Mouse (Mus musculus): ENCODE measurements around the gene Atrnl1. TPM values are rescaled to one million over a fixed set of nuclear protein-coding genes. Genes with fewer than 3 reads are reported as not detected.

Gene Atrnl1
- polyA plus RNA-seq, 1 experiment: 5.6 TPM

GRCm38 (mm10) chr19:57576836-57577235 lies 34.0 kb upstream of the Atrnl1 start:
- WGBS: 78% methylated on average over 5 of the region's 5 CpGs
- no peak for DNase-seq (ENCODE audit: low read depth in 1 of 2, low spot score in 2 of 2)
- TF ChIP-seq CTCF (IDR thresholded peaks at IDR 0.05; ENCODE audit: extremely low read depth, insufficient read depth, insufficient read length, insufficient replicate concordance): no peak
- H3K36me3 ChIP-seq (ENCODE audit: control insufficient read depth, insufficient read depth, low read length): no peaks in the 10 kb centered on the region
- H3K4me3 ChIP-seq (ENCODE audit: extremely low read depth, insufficient read depth, insufficient read length): no peak overlapping the region
- H3K27me3 ChIP-seq (ENCODE audit: control insufficient read depth, insufficient read depth, low read length): no peaks in the 10 kb centered on the region
- H3K4me1 ChIP-seq (ENCODE audit: control insufficient read depth, insufficient read depth, insufficient read length): no peaks in the 10 kb centered on the region
- H3K27ac ChIP-seq (ENCODE audit: insufficient read depth, low read length): no peak overlapping the region

- Histone ChIP-seq H3K36me3 (ENCODE audit: control insufficient read depth, insufficient read depth, low read length) (no peaks in the 10 kb centered on the region), H3K4me3 (ENCODE audit: extremely low read depth, insufficient read depth, insufficient read length) (no peak overlapping the region), H3K4me1 (ENCODE audit: control insufficient read depth, insufficient read depth, insufficient read length) (no peaks in the 10 kb centered on the region), H3K27ac (ENCODE audit: insufficient read depth, low read length) (no peak overlapping the region), H3K27me3 (ENCODE audit: control insufficient read depth, insufficient read depth, low read length) (no peaks in the 10 kb centered on the region)
- no peak for DNase-seq (ENCODE audit: low read depth in 1 of 2, low spot score in 2 of 2)
- TF ChIP-seq POLR2A (IDR thresholded peaks at IDR 0.05; ENCODE audit: low read depth, low read length) (no peak), CTCF (IDR thresholded peaks at IDR 0.05; ENCODE audit: extremely low read depth, insufficient read depth, insufficient read length, insufficient replicate concordance) (no peak)
- WGBS: 88% methylated on average over 6 of the region's 6 CpGs
Observed at GRCm38 (mm10) chr19:57577256-57577655, 33.6 kb upstream of the Atrnl1 start.

GRCm38 (mm10) chr19:57580962-57581361 lies 29.9 kb upstream of the Atrnl1 start:
- no peak overlapping the region for H3K4me3 ChIP-seq (ENCODE audit: extremely low read depth, insufficient read depth, insufficient read length)
- H3K36me3 ChIP-seq (ENCODE audit: control insufficient read depth, insufficient read depth, low read length): no peaks in the 10 kb centered on the region
- no peaks in the 10 kb centered on the region for H3K4me1 ChIP-seq (ENCODE audit: control insufficient read depth, insufficient read depth, insufficient read length)
- 86% methylated on average over 7 of the region's 7 CpGs for WGBS
- H3K27ac ChIP-seq (ENCODE audit: insufficient read depth, low read length): no peak overlapping the region
- TF ChIP-seq POLR2A (IDR thresholded peaks at IDR 0.05; ENCODE audit: low read depth, low read length) (no peak), CTCF (IDR thresholded peaks at IDR 0.05; ENCODE audit: extremely low read depth, insufficient read depth, insufficient read length, insufficient replicate concordance) (no peak)
- H3K27me3 ChIP-seq (ENCODE audit: control insufficient read depth, insufficient read depth, low read length): no peaks in the 10 kb centered on the region
- no peak for DNase-seq (ENCODE audit: low read depth in 1 of 2, low spot score in 2 of 2)

GRCm38 (mm10) chr19:57585231-57585792 lies 25.5 kb upstream of the Atrnl1 start:
- H3K4me3 ChIP-seq (ENCODE audit: extremely low read depth, insufficient read depth, insufficient read length): no peak overlapping the region
- no peaks in the 10 kb centered on the region for H3K27me3 ChIP-seq (ENCODE audit: control insufficient read depth, insufficient read depth, low read length)
- H3K4me1 ChIP-seq (ENCODE audit: control insufficient read depth, insufficient read depth, insufficient read length): no peaks in the 10 kb centered on the region
- TF ChIP-seq POLR2A (IDR thresholded peaks at IDR 0.05; ENCODE audit: low read depth, low read length) (no peak), CTCF (IDR thresholded peaks at IDR 0.05; ENCODE audit: extremely low read depth, insufficient read depth, insufficient read length, insufficient replicate concordance) (no peak)
- DNase-seq (ENCODE audit: low read depth in 1 of 2, low spot score in 2 of 2): no peak
- WGBS: 80% methylated on average over 4 of the region's 4 CpGs
- no peaks in the 10 kb centered on the region for H3K36me3 ChIP-seq (ENCODE audit: control insufficient read depth, insufficient read depth, low read length)
- H3K27ac ChIP-seq (ENCODE audit: insufficient read depth, low read length): no peak overlapping the region

- H3K27me3 ChIP-seq (ENCODE audit: control insufficient read depth, insufficient read depth, low read length): no peaks in the 10 kb centered on the region
- H3K4me3 ChIP-seq (ENCODE audit: extremely low read depth, insufficient read depth, insufficient read length): no peak overlapping the region
- H3K36me3 ChIP-seq (ENCODE audit: control insufficient read depth, insufficient read depth, low read length): no peaks in the 10 kb centered on the region
- 31% methylated on average over 10 of the region's 10 CpGs for WGBS
- DNase-seq (ENCODE audit: low read depth in 1 of 2, low spot score in 2 of 2): no peak
- TF ChIP-seq CTCF (IDR thresholded peaks at IDR 0.05; ENCODE audit: extremely low read depth, insufficient read depth, insufficient read length, insufficient replicate concordance) (no peak), POLR2A (IDR thresholded peaks at IDR 0.05; ENCODE audit: low read depth, low read length) (no peak)
- H3K4me1 ChIP-seq (ENCODE audit: control insufficient read depth, insufficient read depth, insufficient read length): peaks cover 3% of the 10 kb centered on the region; the same call in 1 of the 2 replicates
- H3K27ac ChIP-seq (ENCODE audit: insufficient read depth, low read length): no peak overlapping the region
Observed at GRCm38 (mm10) chr19:57586172-57586571, 24.7 kb upstream of the Atrnl1 start.

- Histone ChIP-seq H3K27ac (ENCODE audit: insufficient read depth, low read length) (no peak overlapping the region), H3K4me1 (ENCODE audit: control insufficient read depth, insufficient read depth, insufficient read length) (peaks cover 3% of the 10 kb centered on the region; the same call in 1 of the 2 replicates), H3K4me3 (ENCODE audit: extremely low read depth, insufficient read depth, insufficient read length) (no peak overlapping the region), H3K36me3 (ENCODE audit: control insufficient read depth, insufficient read depth, low read length) (no peaks in the 10 kb centered on the region), H3K27me3 (ENCODE audit: control insufficient read depth, insufficient read depth, low read length) (no peaks in the 10 kb centered on the region)
- no peak for DNase-seq (ENCODE audit: low read depth in 1 of 2, low spot score in 2 of 2)
- TF ChIP-seq CTCF (IDR thresholded peaks at IDR 0.05; ENCODE audit: extremely low read depth, insufficient read depth, insufficient read length, insufficient replicate concordance): no peak
- no peak for TF ChIP-seq POLR2A (IDR thresholded peaks at IDR 0.05; ENCODE audit: low read depth, low read length)
- 70% methylated on average over 9 of the region's 9 CpGs for WGBS
Observed at GRCm38 (mm10) chr19:57589516-57589915, 21.3 kb upstream of the Atrnl1 start.

GRCm38 (mm10) chr19:57590895-57591294 lies 19.9 kb upstream of the Atrnl1 start:
- H3K27ac ChIP-seq (ENCODE audit: insufficient read depth, low read length): no peak overlapping the region
- no peaks in the 10 kb centered on the region for H3K27me3 ChIP-seq (ENCODE audit: control insufficient read depth, insufficient read depth, low read length)
- no peak overlapping the region for H3K4me3 ChIP-seq (ENCODE audit: extremely low read depth, insufficient read depth, insufficient read length)
- peak in 1 of 2 experiments; percentile 34 for DNase-seq (ENCODE audit: low read depth in 1 of 2, low spot score in 2 of 2)
- peaks cover 3% of the 10 kb centered on the region; the same call in 1 of the 2 replicates for H3K4me1 ChIP-seq (ENCODE audit: control insufficient read depth, insufficient read depth, insufficient read length)
- 40% methylated on average over 5 of the region's 5 CpGs for WGBS
- TF ChIP-seq CTCF (IDR thresholded peaks at IDR 0.05; ENCODE audit: extremely low read depth, insufficient read depth, insufficient read length, insufficient replicate concordance) (no peak), POLR2A (IDR thresholded peaks at IDR 0.05; ENCODE audit: low read depth, low read length) (no peak)
- H3K36me3 ChIP-seq (ENCODE audit: control insufficient read depth, insufficient read depth, low read length): no peaks in the 10 kb centered on the region
